Mouse (Mus musculus): ENCODE measurements at regions not wholly inside any gene's neighbourhood (a gene's known extent, or its start where the extent isn't known, plus 50 kb on each side); places are given as distances from the start of the nearest gene placed in this dataset.

GRCm38 (mm10) chr3:143092206-143092605 lies 210.4 kb upstream of the Pkn2 start:
- intact Hi-C loops (cut with DNase I), result no loop called here

- intact Hi-C loops (cut with DNase I), result no loop called here
These were observed 209.1 kb upstream of the Pkn2 start for GRCm38 (mm10) chr3:143090886-143091285.

- intact Hi-C loops (cut with DNase I), result no loop called here
These were observed 208.5 kb upstream of the Pkn2 start for GRCm38 (mm10) chr3:143090316-143090715.

- intact Hi-C loops (cut with DNase I), result no loop called here
These were observed 206.0 kb upstream of the Pkn2 start for GRCm38 (mm10) chr3:143087786-143088185.

DNA sequence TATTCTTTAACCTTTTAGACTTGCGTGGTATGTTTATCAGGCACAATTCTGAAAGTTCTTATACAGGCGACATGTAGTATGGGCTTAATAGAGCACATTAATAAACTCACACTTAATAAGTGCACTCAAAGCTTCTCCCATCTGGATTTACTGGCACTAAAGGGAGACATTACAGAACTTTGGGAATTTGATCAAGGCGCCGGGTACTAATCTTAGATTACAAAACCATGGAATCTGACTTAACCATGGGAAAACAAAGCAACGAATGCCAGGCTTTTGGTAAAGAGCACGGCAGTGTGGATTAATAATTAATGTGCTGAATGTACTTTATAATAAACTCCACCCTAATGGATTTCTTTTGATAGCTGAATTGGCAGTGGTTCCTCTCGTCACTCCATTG lies 196.5 kb upstream of the Pkn2 start:
- intact Hi-C loops (cut with DNase I), result no loop called here

- intact Hi-C loops (cut with DNase I), result no loop called here
These were observed 190.1 kb upstream of the Pkn2 start for GRCm38 (mm10) chr3:143071839-143072373.

DNA sequence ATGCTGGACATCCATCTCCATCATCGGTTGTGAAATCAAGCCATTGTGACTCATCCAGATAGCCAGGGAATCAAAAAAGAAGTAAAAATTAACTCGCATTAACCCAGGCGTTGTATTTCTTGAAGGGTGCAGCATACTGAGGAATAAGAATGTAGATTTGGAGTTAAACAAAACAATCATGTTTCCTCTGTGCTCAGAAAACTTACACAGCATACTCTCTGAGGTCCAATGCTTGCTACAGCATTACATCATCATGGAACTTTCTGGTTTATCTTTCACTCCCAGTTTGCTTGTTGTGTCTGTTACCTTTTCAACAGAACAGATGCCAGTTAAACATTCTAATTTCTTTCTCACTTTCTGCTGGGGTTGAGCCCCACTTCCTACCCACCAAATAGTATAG lies 173.1 kb upstream of the Pkn2 start:
- intact Hi-C loops (cut with DNase I), result no loop called here

DNA sequence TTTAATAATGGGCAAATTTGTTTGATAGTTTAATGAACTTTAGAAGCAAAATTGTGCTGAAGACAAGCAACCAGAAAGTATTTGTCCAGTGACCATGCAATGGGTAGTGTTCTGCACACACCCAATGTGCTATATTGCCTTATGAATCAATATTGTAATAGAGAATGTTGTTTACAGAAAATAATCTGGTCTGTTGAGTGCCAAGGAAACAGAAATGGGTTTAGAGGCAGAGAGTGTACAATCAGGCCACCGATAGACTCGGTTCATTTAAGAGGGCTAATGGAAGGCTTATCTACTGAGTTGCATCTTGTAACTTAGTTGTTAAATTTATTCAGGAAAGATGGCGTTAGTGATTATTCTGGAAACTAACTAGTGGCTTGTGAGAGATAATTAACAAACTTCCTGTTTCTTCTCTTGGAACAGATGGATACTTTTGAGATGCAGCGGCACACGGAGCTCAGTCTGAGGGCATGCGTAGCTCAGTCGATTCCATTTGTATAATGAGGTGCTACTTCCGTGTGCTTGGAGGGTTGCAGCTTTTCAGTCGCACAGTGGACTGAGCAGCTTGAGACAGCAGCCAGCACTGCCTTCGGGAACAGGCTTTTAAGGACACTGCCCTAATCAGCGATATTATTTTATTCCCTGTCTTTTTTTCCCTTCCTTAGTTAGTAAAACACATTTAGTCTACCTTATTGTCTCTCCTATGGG lies 171.6 kb upstream of the Pkn2 start:
- intact Hi-C loops (cut with DNase I), result no loop called here

DNA sequence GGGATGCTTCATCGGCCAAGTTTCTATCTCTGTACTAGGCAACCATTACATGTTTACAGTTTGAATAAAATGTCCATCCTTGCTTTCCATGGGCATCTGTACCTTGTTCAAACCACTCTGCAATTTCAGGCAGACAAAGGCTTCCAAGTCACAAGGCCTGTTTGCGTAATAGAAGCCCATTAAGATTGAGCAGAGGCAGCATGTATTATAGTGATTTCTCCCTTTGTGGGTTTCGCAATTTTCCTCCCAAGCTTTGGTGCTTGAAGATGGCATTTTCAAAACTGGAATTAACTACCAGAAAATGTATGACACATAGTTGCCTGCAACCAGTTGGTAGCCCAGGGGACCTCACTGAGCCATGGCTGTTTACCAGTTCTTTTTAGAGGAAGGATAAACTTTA lies 158.9 kb upstream of the Pkn2 start:
- intact Hi-C loops (cut with DNase I), result no loop called here

GRCm38 (mm10) chr3:143036108-143036507 lies 154.3 kb upstream of the Pkn2 start:
- intact Hi-C loops (cut with DNase I), result no loop called here

- intact Hi-C loops (cut with DNase I), result no loop called here
These were observed 152.8 kb upstream of the Pkn2 start for GRCm38 (mm10) chr3:143034588-143034987.

DNA sequence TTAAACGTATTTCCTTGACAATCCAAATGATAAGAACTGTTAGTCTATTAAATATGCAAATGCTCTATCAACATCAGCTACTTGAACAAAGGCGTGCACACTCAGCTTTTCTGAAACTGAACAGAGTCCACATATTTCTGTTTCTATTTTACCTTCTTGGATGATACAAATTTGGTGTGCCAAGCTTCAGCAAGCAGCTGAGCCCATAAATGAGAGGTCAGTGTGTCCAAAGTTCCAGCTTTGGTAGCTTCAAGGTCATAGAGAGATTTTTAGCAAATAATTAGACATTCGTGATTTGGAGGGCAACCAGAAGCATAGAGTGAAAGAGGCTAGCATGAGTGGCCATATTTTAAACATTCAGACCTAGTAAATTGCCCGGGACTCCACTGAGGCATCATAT lies 140.7 kb upstream of the Pkn2 start:
- intact Hi-C loops (cut with DNase I), result no loop called here

DNA sequence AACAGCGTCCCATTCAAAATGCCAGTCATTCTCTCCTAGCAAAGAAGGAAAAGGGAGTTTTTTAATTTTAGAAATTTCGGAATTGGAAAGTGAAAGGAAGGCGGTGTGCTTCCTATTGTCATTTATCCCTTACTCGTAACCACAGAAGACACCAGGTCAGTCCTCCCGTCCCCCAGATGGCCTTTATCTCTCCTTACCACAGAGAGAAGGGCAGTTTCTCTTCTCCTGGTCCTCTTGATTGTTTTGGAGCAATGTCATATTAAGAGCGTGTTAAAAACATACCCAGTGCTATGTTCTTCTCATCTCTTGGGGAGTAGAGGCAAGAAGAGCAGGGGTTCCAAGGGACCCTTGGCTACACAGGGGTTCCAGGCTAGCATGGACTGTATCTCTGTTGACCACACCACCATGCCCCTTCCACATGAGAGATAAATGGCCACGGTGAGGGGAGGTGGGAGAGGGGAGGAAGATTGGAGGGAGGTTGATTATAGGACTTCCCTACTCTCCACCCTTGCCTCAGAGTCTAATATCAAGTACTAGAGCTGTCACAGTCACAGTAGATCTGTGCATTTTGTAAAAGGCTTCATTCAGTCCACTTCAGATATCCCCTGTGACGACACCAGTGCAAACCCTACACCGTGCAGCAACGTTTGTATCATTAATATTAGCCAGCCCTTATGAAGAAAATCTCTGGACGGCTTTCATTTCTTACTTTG lies 139.5 kb upstream of the Pkn2 start:
- intact Hi-C loops (cut with DNase I), result no loop called here

DNA sequence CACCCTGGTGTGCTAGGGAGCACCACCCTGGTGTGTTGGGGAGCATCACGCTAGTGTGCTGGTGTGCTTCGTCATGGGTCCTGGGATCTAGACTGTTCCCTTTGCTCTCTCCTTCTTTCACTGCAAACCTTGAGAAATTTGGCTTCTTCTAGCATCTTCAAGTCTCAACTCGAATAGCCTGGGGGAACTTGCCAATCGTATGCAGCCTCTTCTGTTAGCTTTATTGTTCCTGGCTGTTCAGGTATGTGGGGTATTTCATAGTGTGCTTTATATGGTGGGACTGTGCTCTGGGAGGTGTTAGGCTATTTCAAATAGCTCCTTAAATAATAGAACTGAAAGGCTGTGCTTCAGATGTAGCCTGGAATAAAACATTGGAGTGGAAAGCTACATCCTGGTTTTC lies 135.7 kb upstream of the Pkn2 start:
- intact Hi-C loops (cut with DNase I), result no loop called here

DNA sequence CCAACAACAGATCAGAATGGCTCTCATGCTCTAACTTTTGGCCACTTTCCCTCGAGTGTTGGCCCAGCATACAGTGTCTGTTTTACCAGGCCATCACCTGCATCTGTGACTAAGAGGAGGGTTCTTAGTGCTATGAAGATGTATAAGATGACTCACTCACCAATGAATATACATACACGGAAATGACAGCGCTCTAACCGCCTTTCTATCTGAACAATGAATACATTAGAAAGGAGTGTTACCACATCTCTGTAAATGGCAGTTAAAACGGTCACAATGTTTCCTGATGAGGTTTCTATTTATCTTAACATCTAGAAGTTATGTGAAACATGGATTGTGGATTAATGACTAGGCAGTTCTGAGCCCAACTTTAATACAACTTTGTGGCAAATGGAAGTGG lies 135.0 kb upstream of the Pkn2 start:
- intact Hi-C loops (cut with DNase I), result no loop called here

DNA sequence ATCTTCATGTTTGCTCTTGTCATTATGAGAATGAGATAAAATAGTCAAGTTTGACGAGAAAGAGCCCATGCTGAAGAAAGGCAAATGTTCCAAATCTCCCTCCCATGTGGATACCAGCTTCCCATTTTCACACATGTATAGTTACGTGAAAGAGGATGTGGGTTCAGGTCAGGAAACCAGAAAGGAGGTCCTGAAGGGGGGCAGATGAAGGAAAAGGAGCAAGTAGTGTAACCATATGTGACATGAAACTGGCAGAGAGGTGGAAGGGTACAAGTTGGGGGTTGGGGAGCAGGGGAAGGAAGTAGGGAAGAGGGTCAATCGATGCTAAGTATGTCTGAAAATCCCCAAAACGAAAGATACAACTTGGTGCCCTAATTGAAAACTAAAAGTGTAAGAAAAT lies 132.6 kb upstream of the Pkn2 start:
- intact Hi-C loops (cut with DNase I), result no loop called here

DNA sequence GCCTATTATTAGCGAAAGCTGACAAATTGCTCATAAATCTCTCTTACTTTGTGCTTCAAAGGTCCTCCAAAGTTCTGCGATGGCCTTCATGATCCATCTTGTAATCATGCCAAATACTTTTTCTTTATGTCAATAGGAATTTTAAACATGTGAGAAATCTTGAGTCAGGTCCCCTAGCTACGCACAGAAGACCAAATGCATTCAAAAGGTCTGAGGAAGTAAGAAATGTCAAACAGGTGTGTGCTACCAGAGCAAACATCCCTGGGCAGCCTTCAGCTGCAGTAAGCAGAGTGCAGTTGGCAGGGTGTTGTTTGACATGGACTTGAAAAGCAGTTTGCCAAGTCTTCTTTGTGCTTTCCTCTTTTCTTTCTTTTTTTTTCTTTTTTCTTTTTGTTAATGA lies 125.2 kb upstream of the Pkn2 start:
- intact Hi-C loops (cut with DNase I), result no loop called here

GRCm38 (mm10) chr3:143001952-143002351 lies 120.1 kb upstream of the Pkn2 start:
- intact Hi-C loops (cut with DNase I), result no loop called here

DNA sequence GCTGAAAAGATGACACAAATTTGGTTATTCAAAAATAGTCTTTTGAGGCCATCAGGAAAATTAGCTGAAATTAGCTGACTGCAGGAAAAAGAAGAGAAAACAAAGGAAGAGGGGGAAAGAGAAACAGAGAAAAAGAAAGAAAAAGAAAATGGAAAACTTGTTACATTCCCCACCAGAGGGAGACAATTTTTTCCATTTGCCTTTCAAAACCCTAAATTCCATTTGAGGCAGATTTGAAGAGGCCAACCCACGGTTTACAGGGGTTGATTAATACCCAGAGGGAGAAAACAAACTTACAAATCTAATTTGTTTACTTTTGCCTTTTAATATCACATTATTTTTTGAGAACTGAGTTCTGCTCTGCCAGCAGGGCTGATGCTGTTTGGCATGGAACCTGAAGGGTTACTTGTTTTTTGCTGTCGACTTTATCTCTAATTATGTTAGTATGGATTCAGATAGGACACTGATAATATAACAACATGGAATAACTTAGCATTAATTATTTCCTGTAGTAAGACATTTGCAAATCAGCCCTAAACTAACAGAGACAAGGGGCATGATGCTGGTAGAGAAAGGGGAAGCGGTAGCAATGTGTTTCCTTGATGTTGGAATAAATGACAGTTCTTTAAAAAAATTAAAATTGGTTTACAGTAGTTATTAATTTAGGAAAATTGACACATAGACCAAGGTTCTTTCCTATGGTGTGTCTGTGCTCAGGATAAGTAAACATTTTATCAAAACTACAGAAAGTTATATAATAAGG lies 114.4 kb upstream of the Pkn2 start:
- intact Hi-C loops (cut with DNase I), result loop anchor here (10.0 kb wide), 2 partner anchors 149 to 389 kb away; no protein-coding TSS in a partner anchor

DNA sequence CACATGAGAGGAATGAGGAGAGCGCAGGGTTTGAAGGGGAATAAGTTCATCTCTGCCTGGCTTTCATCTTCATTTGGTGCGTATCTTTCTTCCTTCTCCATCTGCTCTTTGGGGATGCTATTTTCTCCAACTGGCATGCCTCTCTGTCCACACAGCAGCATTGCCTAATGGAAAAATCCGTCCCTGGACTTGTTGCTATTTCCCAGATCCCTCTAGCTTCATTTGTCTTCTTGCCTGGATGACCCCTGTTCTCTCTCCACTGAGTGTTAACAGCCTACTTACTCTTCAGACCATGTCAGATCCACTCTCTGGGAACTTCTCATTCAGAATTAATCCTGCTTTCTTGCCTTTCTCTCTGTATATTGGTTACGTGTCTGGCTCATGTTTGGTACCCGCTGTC lies 102.7 kb upstream of the Pkn2 start:
- intact Hi-C loops (cut with DNase I), result no loop called here

GRCm38 (mm10) chr3:142981221-142981620 lies 99.4 kb upstream of the Pkn2 start:
- intact Hi-C loops (cut with DNase I), result no loop called here

GRCm38 (mm10) chr3:142979161-142979560 lies 97.4 kb upstream of the Pkn2 start:
- intact Hi-C loops (cut with DNase I), result no loop called here

Measured in adrenal gland (tissue).